Mouse (Mus musculus) spleen, embryonic (tissue): ENCODE results near the gene Zfp606.

Experiments
- CTCF ChIA-PET: fragments of 350-600 bp; sonication (Branson Sonifier 250); formaldehyde crosslinking; loops from one replicate; lab custom pipeline; 2022; lab: Charles Lee

Gene Zfp606

DNA sequence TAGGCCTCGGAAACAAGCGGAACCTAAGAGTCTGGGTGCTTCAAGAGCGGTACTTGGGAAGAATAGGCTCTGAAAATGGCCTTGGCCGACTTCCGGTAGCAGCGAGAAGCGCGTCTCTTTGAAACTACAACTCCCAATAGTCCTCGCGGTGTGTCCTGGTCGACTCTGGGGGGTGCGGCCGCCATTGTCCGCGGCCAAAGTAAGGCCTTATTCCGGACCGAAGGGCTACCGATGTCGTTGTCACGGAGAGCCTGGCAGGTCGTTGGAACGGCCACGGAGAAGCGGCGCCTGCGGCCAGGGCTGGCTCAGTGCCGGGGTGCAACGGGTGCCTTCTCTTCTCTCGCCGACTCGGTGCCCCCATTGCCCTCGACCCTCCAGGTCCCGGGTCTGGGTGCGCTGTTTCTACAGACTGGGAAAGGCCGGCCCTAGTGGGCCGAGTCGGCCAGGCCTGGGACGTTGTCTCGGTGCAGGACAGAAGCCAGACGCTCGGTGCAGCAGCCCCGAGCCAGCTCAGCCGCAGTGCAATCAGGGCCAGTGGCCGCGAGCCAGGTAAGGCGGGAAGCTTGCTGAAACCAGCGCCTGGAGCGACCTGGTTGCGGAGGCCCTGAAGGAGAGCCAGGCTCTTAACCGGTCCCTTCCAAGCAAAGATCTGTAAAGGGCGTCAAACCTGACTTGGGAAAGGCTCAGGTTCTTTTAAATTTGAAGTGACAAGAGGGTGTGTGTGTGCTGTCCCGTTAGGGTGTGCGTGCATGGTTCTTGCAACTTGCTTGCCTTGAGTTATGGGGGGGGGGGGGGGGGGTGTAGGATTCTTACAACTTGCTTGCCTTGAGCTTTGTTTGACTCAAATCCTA, at the start of gene Zfp606:
Gene Zfp606 (plus strand): TSS at position 136 of the 851 bp plus-strand sequence.
- CTCF ChIA-PET: no interaction called here

GRCm38 (mm10) chr7:12479009-12479346, 885 bp downstream of the Zfp606 start:
- CTCF ChIA-PET: no interaction called here

- CTCF ChIA-PET: no interaction called here
Observed at GRCm38 (mm10) chr7:12479525-12479924, 1.4 kb downstream of the Zfp606 start.

DNA sequence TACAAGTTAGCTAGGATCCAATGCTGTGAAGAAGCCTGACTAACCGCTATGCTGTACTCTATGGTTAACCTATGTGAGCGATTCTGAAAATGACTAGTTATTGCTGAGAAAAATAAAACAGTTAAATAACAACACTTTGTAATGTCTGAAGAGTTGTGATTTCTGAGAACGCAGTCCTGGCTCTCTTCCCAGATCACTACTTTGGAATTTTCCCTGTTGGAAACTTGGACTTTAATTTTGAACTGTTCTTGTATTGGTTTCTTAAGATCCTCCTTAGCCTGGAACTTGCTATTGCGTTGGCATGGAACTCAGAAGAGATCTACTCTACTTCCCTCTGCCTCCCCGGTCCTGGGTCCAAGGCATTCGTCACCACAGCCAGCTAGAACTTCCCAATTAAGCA, 5.7 kb downstream of the Zfp606 start:
- CTCF ChIA-PET: no interaction called here

DNA sequence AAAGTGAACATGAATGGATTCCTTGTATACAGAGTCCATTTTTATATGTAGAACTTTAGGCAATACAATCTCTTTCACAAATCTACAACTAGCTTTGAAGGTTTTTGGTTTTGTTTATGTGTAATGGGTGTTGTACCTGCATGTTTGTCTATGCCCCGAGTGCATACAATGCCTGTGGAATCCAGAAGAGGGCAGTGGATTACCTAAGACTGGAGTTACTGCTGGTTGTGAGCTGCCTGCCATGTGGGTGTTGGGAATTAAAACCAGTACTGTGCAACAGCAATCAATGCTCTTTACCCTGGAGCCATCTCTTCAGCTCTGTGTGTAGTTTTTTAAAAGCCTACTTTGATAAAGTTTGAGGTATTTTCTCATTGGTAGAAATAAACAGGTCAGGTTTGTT, 7.9 kb downstream of the Zfp606 start:
- CTCF ChIA-PET: no interaction called here

- CTCF ChIA-PET: no interaction called here
Observed at GRCm38 (mm10) chr7:12486691-12487090, 8.6 kb downstream of the Zfp606 start.

- CTCF ChIA-PET: no interaction called here
Observed at GRCm38 (mm10) chr7:12510913-12511312, 32.8 kb downstream of the Zfp606 start.

DNA sequence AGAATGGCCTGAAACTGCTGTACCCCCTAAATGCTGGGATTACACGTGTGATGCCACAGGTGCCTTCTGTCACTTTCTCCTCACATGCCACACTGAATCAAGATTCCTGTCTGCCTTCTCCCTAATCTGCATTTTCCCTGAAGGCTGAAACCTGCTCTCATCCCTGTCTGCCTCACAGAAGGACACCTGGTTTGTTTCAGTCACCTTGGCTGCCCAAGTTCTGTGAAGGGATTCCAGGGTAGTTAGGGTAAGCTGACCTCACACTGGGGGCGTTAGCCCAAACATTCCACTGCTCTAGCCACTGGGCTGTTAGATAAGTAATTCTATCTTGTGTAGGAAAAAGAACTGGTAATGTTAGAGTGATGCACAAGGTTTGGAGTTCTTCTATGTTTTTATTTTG, 34.1 kb downstream of the Zfp606 start, which contains the start of gene 2900092C05Rik:
Gene 2900092C05Rik (plus strand): TSS at position 301 of the 400 bp plus-strand sequence.
- CTCF ChIA-PET: no interaction called here
